Mouse (Mus musculus): Measurements from ENCODE around the gene Gpr156. TPM values are rescaled to one million over a fixed set of nuclear protein-coding genes. Genes with fewer than 3 reads are reported as not detected.

Gene Gpr156
- polyA plus RNA-seq, 1 experiment from 2014 or later = 4.9 TPM

DNA sequence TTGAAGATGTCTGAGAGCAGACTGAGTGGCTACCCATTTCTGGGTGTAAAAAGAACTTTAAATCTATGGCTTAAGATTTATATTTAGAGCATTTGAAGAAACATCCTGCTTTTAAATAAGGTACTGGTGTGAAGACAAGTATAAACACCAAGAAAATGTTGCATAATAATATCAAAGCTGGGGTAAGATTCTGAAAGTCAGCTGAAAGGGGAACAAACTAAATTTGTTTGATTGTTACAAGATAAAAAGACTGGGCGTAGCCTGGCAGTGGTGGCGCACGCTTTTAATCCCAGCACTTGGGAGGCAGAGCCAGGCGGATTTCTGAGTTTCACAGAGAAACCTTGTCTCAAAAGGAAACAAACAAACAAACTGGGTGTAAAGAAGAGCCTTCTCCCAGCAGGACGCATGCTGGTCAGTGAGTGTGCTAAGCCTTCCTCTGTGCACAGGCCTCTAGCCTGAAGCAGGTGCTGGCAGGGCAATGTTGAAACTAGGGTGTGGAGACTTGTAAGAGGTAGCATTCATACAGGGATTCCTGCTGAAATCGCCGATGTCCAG, 37.3 kb upstream of the Gpr156 start:
- H3K27ac ChIP-seq (ENCODE audit: low read depth, low read length) = no peak overlapping the region
- no peak overlapping the region for H3K4me3 ChIP-seq (ENCODE audit: low read depth, low read length)
- H3K4me2 ChIP-seq (ENCODE audit: low read depth, low read length) = no peak overlapping the region
- no peak overlapping the region for H3K9ac ChIP-seq (replicated peaks; ENCODE audit: low read depth, low read length)
- no peaks in the 10 kb centered on the region for H3K9me3 ChIP-seq (ENCODE audit: control insufficient read depth, low read length)
- 88% methylated on average over 7 of the region's 7 CpGs for WGBS
- H3K27me3 ChIP-seq (ENCODE audit: control insufficient read depth, insufficient read depth, low read length) = no peaks in the 10 kb centered on the region
- H3K4me1 ChIP-seq (ENCODE audit: control insufficient read depth, insufficient read depth, low read length) = no peaks in the 10 kb centered on the region
- ATAC-seq (ENCODE audit: low read depth) = no peak
- peaks cover 28% of the 10 kb centered on the region; the same call in 1 of the 2 replicates for H3K36me3 ChIP-seq (ENCODE audit: control insufficient read depth, insufficient read depth, low read length)

DNA sequence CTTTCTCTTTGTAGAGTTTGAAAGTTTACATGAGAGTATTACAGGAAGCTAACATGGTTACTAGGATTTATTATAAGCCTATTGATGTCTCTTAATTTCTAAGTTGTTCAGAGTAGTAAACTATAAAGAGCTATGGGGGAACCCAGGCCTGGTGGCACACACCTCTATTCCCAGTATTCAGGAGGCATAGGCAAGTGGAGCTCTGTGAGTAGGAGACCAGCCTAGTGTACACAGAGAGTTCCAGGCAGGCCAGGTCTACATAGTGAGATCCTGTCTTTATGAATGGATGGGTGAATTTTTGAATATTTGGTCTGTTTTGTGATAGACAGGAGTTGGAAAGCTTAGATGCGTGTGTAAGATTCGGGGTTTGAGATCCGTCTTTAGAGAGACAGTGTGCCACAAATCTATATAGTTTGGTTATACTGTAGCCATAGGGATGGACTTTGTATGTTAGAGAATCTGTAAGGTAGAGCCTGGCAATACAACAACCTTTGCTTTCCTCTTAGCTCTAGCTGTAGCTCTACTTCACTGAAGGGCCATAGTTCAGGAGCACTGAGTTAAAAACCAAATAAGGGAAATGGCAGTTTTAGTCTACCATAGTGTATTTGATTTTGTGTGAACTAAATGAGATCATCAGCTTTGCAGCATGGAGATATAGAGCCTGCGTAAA, 36.4 kb upstream of the Gpr156 start:
- Histone ChIP-seq H3K36me3 (ENCODE audit: control insufficient read depth, insufficient read depth, low read length) (peaks cover 30% of the 10 kb centered on the region; the same call in 1 of the 2 replicates), H3K4me3 (ENCODE audit: low read depth, low read length) (no peak overlapping the region), H3K4me2 (ENCODE audit: low read depth, low read length) (no peak overlapping the region), H3K27me3 (ENCODE audit: control insufficient read depth, insufficient read depth, low read length) (no peaks in the 10 kb centered on the region), H3K9me3 (ENCODE audit: control insufficient read depth, low read length) (no peaks in the 10 kb centered on the region), H3K27ac (ENCODE audit: low read depth, low read length) (no peak overlapping the region), H3K4me1 (ENCODE audit: control insufficient read depth, insufficient read depth, low read length) (no peaks in the 10 kb centered on the region), H3K9ac (replicated peaks; ENCODE audit: low read depth, low read length) (no peak overlapping the region)
- WGBS = 97% methylated on average over 4 of the region's 4 CpGs
- ATAC-seq (ENCODE audit: low read depth) = no peak

DNA sequence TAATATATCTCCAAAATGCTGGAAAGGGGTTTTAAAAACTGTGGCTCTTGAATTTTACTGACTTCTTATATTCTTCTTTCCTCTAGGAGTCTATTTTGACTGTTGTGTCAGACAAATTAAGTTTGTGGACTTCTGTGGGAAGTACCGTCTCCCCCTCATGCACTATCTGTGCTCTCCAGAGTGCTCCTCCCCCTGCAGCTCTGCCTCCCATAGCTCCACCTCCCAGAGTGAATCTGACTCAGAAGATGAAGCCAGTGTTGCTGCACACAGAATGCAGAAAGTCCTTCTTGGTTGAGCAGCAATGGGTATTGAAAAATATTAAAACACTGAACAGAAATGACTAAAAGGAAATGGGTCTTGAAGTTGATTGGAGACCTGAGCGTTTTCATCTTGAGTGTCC, 35.1 kb upstream of the Gpr156 start:
- H3K4me2 ChIP-seq (ENCODE audit: low read depth, low read length) = no peak overlapping the region
- H3K4me1 ChIP-seq (ENCODE audit: control insufficient read depth, insufficient read depth, low read length) = no peaks in the 10 kb centered on the region
- no peaks in the 10 kb centered on the region for H3K9me3 ChIP-seq (ENCODE audit: control insufficient read depth, low read length)
- no peak overlapping the region for H3K4me3 ChIP-seq (ENCODE audit: low read depth, low read length)
- no peaks in the 10 kb centered on the region for H3K27me3 ChIP-seq (ENCODE audit: control insufficient read depth, insufficient read depth, low read length)
- H3K27ac ChIP-seq (ENCODE audit: low read depth, low read length) = no peak overlapping the region
- ATAC-seq (ENCODE audit: low read depth) = no peak
- WGBS = 89% methylated on average over 2 of the region's 2 CpGs
- H3K9ac ChIP-seq (replicated peaks; ENCODE audit: low read depth, low read length) = no peak overlapping the region
- H3K36me3 ChIP-seq (ENCODE audit: control insufficient read depth, insufficient read depth, low read length) = peaks cover 30% of the 10 kb centered on the region; the same call in 1 of the 2 replicates

DNA sequence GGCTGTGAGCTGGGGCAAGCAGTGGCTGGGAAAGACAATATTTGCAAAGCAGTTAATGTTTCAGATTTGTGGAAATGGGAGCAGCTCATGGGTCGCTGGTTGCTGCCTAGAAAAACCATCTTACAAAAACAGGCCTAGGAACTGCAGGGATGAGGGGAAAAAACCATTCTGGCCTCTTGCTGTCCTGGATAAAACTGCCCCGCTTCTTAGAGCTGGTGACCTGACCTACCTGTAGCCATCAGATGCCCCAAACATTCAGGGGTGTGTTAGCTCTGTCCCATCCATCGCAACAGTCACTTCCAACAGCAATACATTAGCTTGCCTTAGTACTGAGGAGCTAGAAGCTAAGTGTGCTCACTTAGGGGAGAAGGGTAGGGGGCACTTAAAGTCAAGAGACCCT, 27.3 kb upstream of the Gpr156 start:
- Histone ChIP-seq H3K27ac (ENCODE audit: low read depth, low read length) (no peak overlapping the region), H3K4me3 (ENCODE audit: low read depth, low read length) (no peak overlapping the region), H3K9ac (replicated peaks; ENCODE audit: low read depth, low read length) (no peak overlapping the region), H3K27me3 (ENCODE audit: control insufficient read depth, insufficient read depth, low read length) (no peaks in the 10 kb centered on the region), H3K9me3 (ENCODE audit: control insufficient read depth, low read length) (no peaks in the 10 kb centered on the region), H3K4me1 (ENCODE audit: control insufficient read depth, insufficient read depth, low read length) (peaks cover 4% of the 10 kb centered on the region; the same call in 1 of the 2 replicates), H3K4me2 (ENCODE audit: low read depth, low read length) (no peak overlapping the region), H3K36me3 (ENCODE audit: control insufficient read depth, insufficient read depth, low read length) (peaks cover 3% of the 10 kb centered on the region; the same call in 1 of the 2 replicates)
- 91% methylated on average over 3 of the region's 3 CpGs for WGBS
- ATAC-seq (ENCODE audit: low read depth) = no peak

DNA sequence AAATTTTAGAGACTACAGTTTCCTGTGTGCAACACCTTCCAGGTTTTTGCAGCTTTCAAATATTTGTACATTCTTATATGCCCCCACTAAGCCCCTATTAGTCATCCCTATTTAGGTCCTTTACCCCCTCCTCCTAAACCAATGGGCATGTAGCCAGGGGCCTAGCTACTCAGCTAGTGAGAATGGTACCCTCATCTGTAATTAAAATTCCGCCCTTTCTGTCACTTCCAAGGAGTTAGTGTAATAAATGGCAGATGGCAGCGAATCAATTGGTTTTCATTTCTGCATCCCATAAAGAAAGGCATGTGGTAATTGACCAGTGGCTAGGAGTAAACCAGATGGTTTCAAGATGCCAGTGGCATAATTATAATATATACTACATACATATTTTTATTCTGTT, 23.6 kb upstream of the Gpr156 start:
- Histone ChIP-seq H3K27ac (ENCODE audit: low read depth, low read length) (no peak overlapping the region), H3K27me3 (ENCODE audit: control insufficient read depth, insufficient read depth, low read length) (no peaks in the 10 kb centered on the region), H3K4me1 (ENCODE audit: control insufficient read depth, insufficient read depth, low read length) (peaks cover 4% of the 10 kb centered on the region; the same call in 1 of the 2 replicates), H3K36me3 (ENCODE audit: control insufficient read depth, insufficient read depth, low read length) (no peaks in the 10 kb centered on the region), H3K4me3 (ENCODE audit: low read depth, low read length) (no peak overlapping the region), H3K4me2 (ENCODE audit: low read depth, low read length) (no peak overlapping the region), H3K9me3 (ENCODE audit: control insufficient read depth, low read length) (no peaks in the 10 kb centered on the region), H3K9ac (replicated peaks; ENCODE audit: low read depth, low read length) (no peak overlapping the region)
- WGBS = 12% methylated on average over 2 of the region's 2 CpGs
- no peak for ATAC-seq (ENCODE audit: low read depth)

DNA sequence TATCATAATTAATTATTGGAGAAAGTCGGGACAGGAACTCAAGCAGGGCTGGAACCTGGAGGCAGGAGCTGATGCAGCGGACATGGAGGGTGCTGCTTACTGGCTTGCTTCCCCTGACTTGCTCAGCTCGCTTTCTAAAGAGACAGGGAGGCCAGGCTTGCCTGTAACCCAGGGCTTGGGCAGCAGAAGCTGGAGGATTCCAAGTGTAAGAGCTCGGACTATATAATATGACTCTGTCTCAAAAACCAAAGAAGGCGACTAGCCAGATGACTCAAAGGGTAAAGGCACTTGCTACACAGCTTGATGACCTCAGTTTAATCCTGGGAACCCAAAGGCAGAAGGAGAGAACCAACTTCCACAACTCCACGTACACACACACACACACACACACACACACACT, 22.9 kb upstream of the Gpr156 start:
- no peak overlapping the region for H3K9ac ChIP-seq (replicated peaks; ENCODE audit: low read depth, low read length)
- no peak overlapping the region for H3K4me3 ChIP-seq (ENCODE audit: low read depth, low read length)
- H3K4me2 ChIP-seq (ENCODE audit: low read depth, low read length) = no peak overlapping the region
- H3K27me3 ChIP-seq (ENCODE audit: control insufficient read depth, insufficient read depth, low read length) = no peaks in the 10 kb centered on the region
- 78% methylated on average over 6 of the region's 6 CpGs for WGBS
- no peak overlapping the region for H3K27ac ChIP-seq (ENCODE audit: low read depth, low read length)
- peaks cover 4% of the 10 kb centered on the region; the same call in 1 of the 2 replicates for H3K4me1 ChIP-seq (ENCODE audit: control insufficient read depth, insufficient read depth, low read length)
- no peaks in the 10 kb centered on the region for H3K36me3 ChIP-seq (ENCODE audit: control insufficient read depth, insufficient read depth, low read length)
- H3K9me3 ChIP-seq (ENCODE audit: control insufficient read depth, low read length) = no peaks in the 10 kb centered on the region
- no peak for ATAC-seq (ENCODE audit: low read depth)

DNA sequence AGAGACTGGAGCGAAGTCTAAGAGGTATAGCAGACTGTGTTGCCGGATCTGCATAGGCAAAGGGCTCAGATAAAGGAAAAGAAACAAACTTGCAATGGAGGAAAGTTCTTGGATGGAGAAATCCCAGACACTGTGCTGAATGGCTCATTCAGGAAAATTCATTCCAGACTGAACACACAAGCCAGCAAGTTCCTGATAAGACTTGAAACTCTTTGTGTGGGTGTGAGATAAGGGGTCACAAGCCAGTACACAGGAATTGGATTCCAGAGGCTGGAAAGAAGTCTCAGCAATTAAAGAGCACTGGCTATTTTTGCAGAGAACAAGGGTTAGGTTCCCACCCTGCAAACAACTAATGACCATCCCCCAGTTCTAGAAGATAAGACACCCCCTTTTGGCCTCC, 22.4 kb upstream of the Gpr156 start:
- no peak for ATAC-seq (ENCODE audit: low read depth)
- Histone ChIP-seq H3K9me3 (ENCODE audit: control insufficient read depth, low read length) (no peaks in the 10 kb centered on the region), H3K4me2 (ENCODE audit: low read depth, low read length) (no peak overlapping the region), H3K27me3 (ENCODE audit: control insufficient read depth, insufficient read depth, low read length) (no peaks in the 10 kb centered on the region), H3K27ac (ENCODE audit: low read depth, low read length) (no peak overlapping the region), H3K9ac (replicated peaks; ENCODE audit: low read depth, low read length) (no peak overlapping the region), H3K4me3 (ENCODE audit: low read depth, low read length) (no peak overlapping the region), H3K4me1 (ENCODE audit: control insufficient read depth, insufficient read depth, low read length) (peaks cover 4% of the 10 kb centered on the region; the same call in 1 of the 2 replicates), H3K36me3 (ENCODE audit: control insufficient read depth, insufficient read depth, low read length) (no peaks in the 10 kb centered on the region)
- 91% methylated on average over 2 of the region's 2 CpGs for WGBS

DNA sequence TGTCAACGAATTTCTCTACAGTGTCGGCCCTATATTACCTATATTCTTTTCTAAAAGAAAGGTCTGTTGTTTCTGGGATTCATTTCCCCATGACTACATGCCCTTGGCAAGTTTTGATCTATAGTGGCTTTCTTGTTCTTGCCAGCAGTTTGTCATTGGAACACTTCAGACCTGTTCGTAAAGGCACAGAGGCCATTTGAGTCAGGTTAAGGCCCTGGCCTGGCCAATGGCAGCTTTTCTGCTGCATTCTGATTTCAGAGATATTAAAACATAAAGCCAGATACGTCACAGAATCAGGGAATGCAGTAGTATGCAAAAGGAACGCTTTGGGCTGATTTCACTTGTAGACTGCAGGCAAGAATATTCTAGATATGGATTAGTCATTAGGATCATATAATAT, 17.5 kb upstream of the Gpr156 start:
- WGBS = 73% methylated on average over 5 of the region's 5 CpGs

DNA sequence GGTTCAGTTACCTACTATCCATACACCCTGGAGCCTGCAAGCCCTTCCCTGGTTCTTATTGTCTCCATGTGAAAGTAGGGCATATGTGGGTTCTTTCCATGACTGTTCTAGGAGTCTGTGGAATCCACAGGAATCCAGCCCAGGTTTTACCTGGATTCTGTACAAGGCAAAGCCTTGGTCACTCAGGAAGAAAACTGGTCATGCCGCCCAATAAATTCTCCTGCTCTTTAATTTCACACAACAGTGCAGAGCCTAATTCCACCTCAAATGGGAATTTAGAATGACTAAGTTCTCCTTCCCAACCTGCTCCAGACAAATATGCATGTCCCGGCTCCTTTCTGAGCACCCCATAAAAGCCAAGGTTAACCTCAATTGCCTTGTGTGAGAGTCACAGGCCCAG, 16.9 kb upstream of the Gpr156 start:
- no peaks in the 10 kb centered on the region for H3K36me3 ChIP-seq (ENCODE audit: control insufficient read depth, insufficient read depth, low read length)
- no peaks in the 10 kb centered on the region for H3K4me1 ChIP-seq (ENCODE audit: control insufficient read depth, insufficient read depth, low read length)
- WGBS = 17% methylated on average over 2 of the region's 2 CpGs
- no peak overlapping the region for H3K4me2 ChIP-seq (ENCODE audit: low read depth, low read length)
- peak; percentile 44 for ATAC-seq (ENCODE audit: low read depth)
- H3K27ac ChIP-seq (ENCODE audit: low read depth, low read length) = no peak overlapping the region
- H3K9me3 ChIP-seq (ENCODE audit: control insufficient read depth, low read length) = no peaks in the 10 kb centered on the region
- no peaks in the 10 kb centered on the region for H3K27me3 ChIP-seq (ENCODE audit: control insufficient read depth, insufficient read depth, low read length)
- H3K4me3 ChIP-seq (ENCODE audit: low read depth, low read length) = no peak overlapping the region
- no peak overlapping the region for H3K9ac ChIP-seq (replicated peaks; ENCODE audit: low read depth, low read length)

More for the DNA sequence above, 17.5 kb upstream of the Gpr156 start:
- Histone ChIP-seq H3K4me3 (ENCODE audit: low read depth, low read length) (no peak overlapping the region), H3K4me1 (ENCODE audit: control insufficient read depth, insufficient read depth, low read length) (no peaks in the 10 kb centered on the region), H3K36me3 (ENCODE audit: control insufficient read depth, insufficient read depth, low read length) (no peaks in the 10 kb centered on the region), H3K9me3 (ENCODE audit: control insufficient read depth, low read length) (no peaks in the 10 kb centered on the region), H3K9ac (replicated peaks; ENCODE audit: low read depth, low read length) (no peak overlapping the region), H3K27ac (ENCODE audit: low read depth, low read length) (no peak overlapping the region), H3K4me2 (ENCODE audit: low read depth, low read length) (no peak overlapping the region), H3K27me3 (ENCODE audit: control insufficient read depth, insufficient read depth, low read length) (no peaks in the 10 kb centered on the region)
- no peak for ATAC-seq (ENCODE audit: low read depth)
